Mouse (Mus musculus) kidney, embryonic 15.5 days (tissue): ENCODE results near the gene Tnfrsf23. TPM values are rescaled to one million over a fixed set of nuclear protein-coding genes. Genes with fewer than 3 reads are reported as not detected.

Source experiments
- ATAC-seq: fragments of 200-750 bp; cut with Nextera tagmentation; replicated peaks from 2 replicates; pipeline ENCODE4 v1.8.0; 2017; ENCODE audit warnings: moderate TSS enrichment; ENCODE audit not compliant: low FRiP score
- H3K27ac ChIP-seq: fragments of 300-500 bp; sonication (generic); 2 replicates; pipeline ENCODE4 v1.5.1; 2015; ENCODE audit warnings: mild to moderate bottlenecking, inconsistent platforms
- H3K27me3 ChIP-seq: fragments of 300-500 bp; sonication (generic); 2 replicates; pipeline ENCODE4 v1.6.1; 2015; ENCODE audit warnings: inconsistent platforms
- H3K36me3 ChIP-seq: fragments of 300-500 bp; sonication (generic); 2 replicates; pipeline ENCODE4 v1.6.1; 2015; ENCODE audit warnings: inconsistent platforms
- H3K4me1 ChIP-seq: fragments of 300-500 bp; sonication (generic); 2 replicates; pipeline ENCODE4 v1.6.1; 2015; ENCODE audit warnings: inconsistent platforms
- H3K4me2 ChIP-seq: fragments of 300-500 bp; sonication (generic); 2 replicates; pipeline ENCODE4 v1.6.1; 2015; ENCODE audit warnings: moderate library complexity, mild to moderate bottlenecking, inconsistent platforms
- H3K4me3 ChIP-seq: fragments of 300-500 bp; sonication (generic); replicated peaks from 2 replicates; pipeline ENCODE4 v1.5.1; 2015; ENCODE audit warnings: mild to moderate bottlenecking, inconsistent platforms
- H3K9ac ChIP-seq: fragments of 300-500 bp; sonication (generic); 2 replicates; pipeline ENCODE4 v1.6.1; 2015; ENCODE audit warnings: mild to moderate bottlenecking, inconsistent platforms
- H3K9me3 ChIP-seq: fragments of 300-500 bp; sonication (generic); replicated peaks from 2 replicates; pipeline ENCODE4 v1.6.1; 2016; ENCODE audit warnings: inconsistent platforms
- WGBS: fragments of 180-500 bp; shearing (Covaris S2); methylation state at CpG from one replicate; pipeline ENCODE4 v1.1.7; 2015; ENCODE audit warnings: mixed read lengths; 5-methylcytosine and 5-hydroxymethylcytosine counted together
- polyA plus RNA-seq: library from polyadenylated mRNA; unstranded; fragments of >200 nt; fragmentation: Nextera tagmentation; extraction: Ambion mirVana; gene quantifications from 2 replicates; pipeline ENCODE4 v1.2.1, GENCODE M21; 2015

The Tnfrsf23 gene
- polyA plus RNA-seq, 1 experiment from 2014 or later, result 2.0 TPM

- Histone ChIP-seq H3K36me3 (no peaks in the 10 kb centered on the region), H3K9me3 (no peaks in the 10 kb centered on the region), H3K27me3 (no peaks in the 10 kb centered on the region), H3K4me2 (no peak overlapping the region), H3K27ac (0 out of 2 replicates have a peak overlapping the region, but pooled peaks have one; percentile 41), H3K9ac (no peak overlapping the region), H3K4me3 (no peak overlapping the region), H3K4me1 (no peaks in the 10 kb centered on the region)
- WGBS, result 61% methylated on average over 10 of the region's 10 CpGs
- ATAC-seq, result no peak
Measured at GRCm38 (mm10) chr7:143627555-143628286, 58.0 kb downstream of the Tnfrsf23 start.

- H3K4me2 ChIP-seq, result no peak overlapping the region
- no peak overlapping the region for H3K9ac ChIP-seq
- ATAC-seq, result no peak
- no peaks in the 10 kb centered on the region for H3K4me1 ChIP-seq
- H3K27me3 ChIP-seq, result no peaks in the 10 kb centered on the region
- H3K4me3 ChIP-seq, result no peak overlapping the region
- WGBS, result 61% methylated on average over 2 of the region's 2 CpGs
- no peak overlapping the region for H3K27ac ChIP-seq
- H3K9me3 ChIP-seq, result no peaks in the 10 kb centered on the region
- H3K36me3 ChIP-seq, result no peaks in the 10 kb centered on the region
Measured at GRCm38 (mm10) chr7:143626178-143626577, 59.5 kb downstream of the Tnfrsf23 start.

GRCm38 (mm10) chr7:143625151-143625550, 60.5 kb downstream of the Tnfrsf23 start:
- H3K4me3 ChIP-seq, result no peak overlapping the region
- no peaks in the 10 kb centered on the region for H3K27me3 ChIP-seq
- H3K9me3 ChIP-seq, result no peaks in the 10 kb centered on the region
- WGBS, result 73% methylated on average over 5 of the region's 5 CpGs
- H3K4me1 ChIP-seq, result no peaks in the 10 kb centered on the region
- H3K27ac ChIP-seq, result no peak overlapping the region
- ATAC-seq, result no peak
- no peak overlapping the region for H3K9ac ChIP-seq
- H3K36me3 ChIP-seq, result no peaks in the 10 kb centered on the region
- no peak overlapping the region for H3K4me2 ChIP-seq

- H3K27ac ChIP-seq, result no peak overlapping the region
- no peaks in the 10 kb centered on the region for H3K36me3 ChIP-seq
- 77% methylated on average over 3 of the region's 3 CpGs for WGBS
- no peak for ATAC-seq
- H3K9me3 ChIP-seq, result no peaks in the 10 kb centered on the region
- no peak overlapping the region for H3K9ac ChIP-seq
- no peaks in the 10 kb centered on the region for H3K4me1 ChIP-seq
- no peak overlapping the region for H3K4me3 ChIP-seq
- H3K4me2 ChIP-seq, result no peak overlapping the region
- no peaks in the 10 kb centered on the region for H3K27me3 ChIP-seq
Measured at GRCm38 (mm10) chr7:143624561-143624960, 61.1 kb downstream of the Tnfrsf23 start.

GRCm38 (mm10) chr7:143620951-143621350, 64.7 kb downstream of the Tnfrsf23 start:
- H3K4me3 ChIP-seq, result no peak overlapping the region
- 70% methylated on average over 1 of the region's 1 CpGs for WGBS

More at GRCm38 (mm10) chr7:143620951-143621350, 64.7 kb downstream of the Tnfrsf23 start:
- Histone ChIP-seq H3K9ac (no peak overlapping the region), H3K27ac (no peak overlapping the region), H3K4me1 (no peaks in the 10 kb centered on the region), H3K27me3 (no peaks in the 10 kb centered on the region), H3K36me3 (no peaks in the 10 kb centered on the region), H3K9me3 (no peaks in the 10 kb centered on the region), H3K4me2 (no peak overlapping the region)
- no peak for ATAC-seq

Other genes with a start within 250 kb of the Tnfrsf23 start
- 844 and 965 TPM in 2 replicates for gene Cdkn1c, start 224.8 kb downstream of the Tnfrsf23 start, polyA plus RNA-seq
- gene Slc22a18, start 212.1 kb downstream of the Tnfrsf23 start, polyA plus RNA-seq, result 4.1 and 4.5 TPM in 2 replicates
- gene Phlda2, start 182.7 kb downstream of the Tnfrsf23 start, polyA plus RNA-seq, result 8.4 and 10.8 TPM in 2 replicates
- 276 and 287 TPM in 2 replicates for gene Nap1l4, start 136.8 kb downstream of the Tnfrsf23 start, polyA plus RNA-seq
- gene Cars, start 85.8 kb downstream of the Tnfrsf23 start, polyA plus RNA-seq, result 62.3 and 62.9 TPM in 2 replicates
- 0.54 and 0.65 TPM in 2 replicates for gene Tnfrsf26, start 57.1 kb downstream of the Tnfrsf23 start, polyA plus RNA-seq
- 10.6 and 12.1 TPM in 2 replicates for gene Tnfrsf22, start 36.2 kb downstream of the Tnfrsf23 start, polyA plus RNA-seq
- 31.9 and 34.0 TPM in 2 replicates for gene Osbpl5, start 71.1 kb upstream of the Tnfrsf23 start, polyA plus RNA-seq
- not detected in 2 replicates for gene Mrgprg, start 81.1 kb upstream of the Tnfrsf23 start, polyA plus RNA-seq
- 1.7 and 2.0 TPM in 2 replicates for gene Mrgpre, start 98.6 kb upstream of the Tnfrsf23 start, polyA plus RNA-seq
- gene Nadsyn1, start 137.0 kb upstream of the Tnfrsf23 start, polyA plus RNA-seq, result 9.0 and 10.4 TPM in 2 replicates
- gene Dhcr7, start 137.3 kb upstream of the Tnfrsf23 start, polyA plus RNA-seq, result 37.7 and 47.2 TPM in 2 replicates
- gene Gm498, start 181.0 kb upstream of the Tnfrsf23 start, polyA plus RNA-seq, result not detected in 2 replicates